Mouse (Mus musculus) CH12.LX (cell line): ENCODE measurements around the gene Lrguk. TPM values are rescaled to one million over a fixed set of nuclear protein-coding genes. Genes with fewer than 3 reads are reported as not detected.

ENCODE experiments used
- DNase-seq: peaks from one replicate; pipeline ENCODE4 v3.0.0-alpha.2; 2013; ENCODE audit errors: extremely low read depth
- H3K27ac ChIP-seq: 2 replicates; pipeline ENCODE4 v1.5.1; 2012; ENCODE audit warnings: low read depth, mild to moderate bottlenecking, control low read depth, moderate library complexity; ENCODE audit not compliant: insufficient read depth
- H3K27me3 ChIP-seq: replicated peaks from 2 replicates; pipeline ENCODE3; 2012; ENCODE audit warnings: inconsistent platforms
- H3K36me3 ChIP-seq, 2 experiments: replicated peaks in 1 of 2; 2 replicates each; pipeline versions ENCODE3 to v1.6.1; 2012; ENCODE audit warnings: inconsistent platforms in 1 of 2, low read length in 1 of 2, mild to moderate bottlenecking in 1 of 2, mixed read lengths in 1 of 2, moderate library complexity in 1 of 2; ENCODE audit not compliant: control insufficient read depth in 1 of 2, insufficient read depth in 1 of 2
- H3K4me1 ChIP-seq, 2 experiments: 2 replicates each; pipeline ENCODE4 v1.6.1; 2012; ENCODE audit warnings: inconsistent platforms in 1 of 2, moderate library complexity in 1 of 2; ENCODE audit not compliant: insufficient read depth in 2 of 2, control insufficient read depth in 1 of 2
- H3K4me2 ChIP-seq: 2 replicates; pipeline ENCODE4 v1.6.1; 2012; ENCODE audit warnings: low read depth, mild to moderate bottlenecking, control low read depth; ENCODE audit not compliant: poor library complexity, insufficient read depth, severe bottlenecking
- H3K4me3 ChIP-seq, 3 experiments: fragments of 150-350 bp in 1 of 3; sonication (generic) in 1 of 3; replicated peaks in 1 of 3; 2 replicates each; pipeline versions ENCODE3 to v1.5.1; 2011 to 2012; ENCODE audit warnings: low read depth in 2 of 3, low read length in 2 of 3, mild to moderate bottlenecking in 2 of 3, moderate library complexity in 2 of 3, control low read depth in 1 of 3, improper control_type of control experiment in 1 of 3, inconsistent platforms in 1 of 3, mixed read lengths in 1 of 3; ENCODE audit not compliant: poor library complexity in 1 of 3
- H3K79me2 ChIP-seq: replicated peaks from 2 replicates; pipeline ENCODE4 v1.6.1; 2012; ENCODE audit warnings: mild to moderate bottlenecking, moderate library complexity; ENCODE audit not compliant: control insufficient read depth, poor library complexity, insufficient read depth, severe bottlenecking; ENCODE audit errors: extremely low read depth
- H3K9ac ChIP-seq: 2 replicates; pipeline ENCODE4 v1.6.1; 2012; ENCODE audit warnings: low read depth, mild to moderate bottlenecking, control low read depth, moderate library complexity; ENCODE audit not compliant: insufficient read depth
- H3K9me3 ChIP-seq: replicated peaks from 2 replicates; pipeline ENCODE3; 2012; ENCODE audit warnings: low read length, inconsistent platforms, mixed read lengths
- CHD1 ChIP-seq: IDR thresholded peaks from 2 replicates; pipeline ENCODE4 v1.6.1; 2012; ENCODE audit warnings: low read depth, low read length, improper control_type of control experiment, inconsistent platforms
- ETS1 ChIP-seq: conservative IDR thresholded peaks from 2 replicates; pipeline ENCODE4 v1.6.1; 2012; ENCODE audit warnings: low read depth, mild to moderate bottlenecking, inconsistent platforms, low read length, improper control_type of control experiment, moderate library complexity
- KAT2A ChIP-seq: IDR thresholded peaks from 2 replicates; pipeline ENCODE4 v1.6.1; 2012; ENCODE audit warnings: low read length, improper control_type of control experiment, inconsistent platforms; ENCODE audit not compliant: insufficient replicate concordance
- MAX ChIP-seq: IDR thresholded peaks from 2 replicates; pipeline ENCODE4 v1.6.1; 2011; ENCODE audit warnings: low read length, improper control_type of control experiment
- MXI1 ChIP-seq: IDR thresholded peaks from 2 replicates; pipeline ENCODE4 v1.6.1; 2011; ENCODE audit warnings: mild to moderate bottlenecking, low read depth, low read length, improper control_type of control experiment
- NRF1 ChIP-seq: IDR thresholded peaks from 2 replicates; pipeline ENCODE4 v1.6.1; 2014; ENCODE audit warnings: low read depth, mild to moderate bottlenecking, inconsistent platforms, low read length, improper control_type of control experiment, moderate library complexity
- PAX5 ChIP-seq: IDR thresholded peaks from 2 replicates; pipeline ENCODE4 v1.6.1; 2012; ENCODE audit warnings: low read length, inconsistent platforms, mixed read lengths
- RAD21 ChIP-seq: IDR thresholded peaks from 2 replicates; pipeline ENCODE4 v1.6.1; 2011; ENCODE audit warnings: low read depth, mild to moderate bottlenecking, low read length, improper control_type of control experiment, moderate library complexity
- UBTF ChIP-seq: IDR thresholded peaks from 2 replicates; pipeline ENCODE4 v1.6.1; 2012; ENCODE audit warnings: low read depth, mild to moderate bottlenecking, inconsistent platforms, low read length, improper control_type of control experiment, moderate library complexity
- USF2 ChIP-seq: conservative IDR thresholded peaks from 2 replicates; pipeline ENCODE4 v1.6.1; 2011; ENCODE audit warnings: low read depth, low read length, improper control_type of control experiment
- dilution Hi-C: fragments of 300-500 bp; cut with MboI; formaldehyde crosslinking; loops from 2 replicates; pipeline ENCODE4 v1.14.3; 2020; ENCODE audit warnings: low sequenced_read_pairs; ENCODE audit not compliant: extremely low pct_unique_long_range_greater_than_20kb, extremely low pct_ligation_motif_present
- in situ Hi-C: fragments of 300-500 bp; cut with MboI; formaldehyde crosslinking; loops from 3 replicates; pipeline ENCODE4 v1.14.3; 2019; ENCODE audit warnings: low sequenced_read_pairs, low pct_ligation_motif_present, low pct_unique_long_range_greater_than_20kb, mixed read lengths
- polyA plus RNA-seq: library from polyadenylated mRNA; unstranded; fragments of >175 nt; gene quantifications from 2 replicates; pipeline ENCODE4 v1.2.1, GENCODE M21; 2012; ENCODE audit warnings: low read depth; ENCODE audit not compliant: insufficient read length
- total RNA-seq, 2 experiments: library from RNA; depleted of rRNA; stranded (reverse); fragments of 300-350 nt in 1 of 2; fragments of >200 nt in 1 of 2; gene quantifications; 2 replicates each; pipeline ENCODE4 v1.2.3; 2012 to 2014

Lrguk gene
- total and polyA plus RNA-seq, 3 experiments = 0.85 to 1.6 (median 1.1) TPM

GRCm38 (mm10) chr6:34000644-34001043 is 28.6 kb upstream of the Lrguk start:
- Histone ChIP-seq H3K4me3 (no peak overlapping the region), H3K9me3 (no peaks in the 10 kb centered on the region), H3K9ac (no peak overlapping the region), H3K36me3 (no peaks in the 10 kb centered on the region), H3K27me3 (no peaks in the 10 kb centered on the region), H3K4me1 (no peaks in the 10 kb centered on the region), H3K27ac (no peak overlapping the region), H3K79me2 (no peaks in the 10 kb centered on the region), H3K4me2 (no peak overlapping the region)
- in situ Hi-C loops = no loop called here
- no peak for DNase-seq
- TF ChIP-seq PAX5 = no peak
- no peak for TF ChIP-seq MXI1
- no peak for TF ChIP-seq UBTF
- no peak for TF ChIP-seq KAT2A
- TF ChIP-seq NRF1 = no peak
- no peak for TF ChIP-seq USF2
- dilution Hi-C loops = no loop called here

- dilution Hi-C loops = no loop called here
- in situ Hi-C loops = no loop called here
- Histone ChIP-seq H3K4me2 (no peak overlapping the region), H3K9ac (no peak overlapping the region), H3K79me2 (no peaks in the 10 kb centered on the region), H3K27ac (no peak overlapping the region), H3K27me3 (no peaks in the 10 kb centered on the region), H3K4me3 (no peak overlapping the region), H3K9me3 (no peaks in the 10 kb centered on the region), H3K36me3 (no peaks in the 10 kb centered on the region), H3K4me1 (no peaks in the 10 kb centered on the region)
- no peak for TF ChIP-seq PAX5
- no peak for DNase-seq
These were observed 26.2 kb upstream of the Lrguk start for GRCm38 (mm10) chr6:34003033-34003432.

GRCm38 (mm10) chr6:34013469-34013868 is 15.8 kb upstream of the Lrguk start:
- H3K27ac ChIP-seq = no peak overlapping the region
- no peak overlapping the region for H3K4me3 ChIP-seq
- in situ Hi-C loops = no loop called here
- no peaks in the 10 kb centered on the region for H3K27me3 ChIP-seq
- DNase-seq = no peak
- no peak overlapping the region for H3K9ac ChIP-seq
- H3K4me2 ChIP-seq = peak overlapping the region; percentile 3; the same call in 1 of the 2 replicates
- dilution Hi-C loops = no loop called here
- H3K4me1 ChIP-seq = no peaks in the 10 kb centered on the region
- TF ChIP-seq UBTF = no peak
- TF ChIP-seq MAX = no peak
- TF ChIP-seq CHD1 = no peak
- TF ChIP-seq ETS1 = no peak
- TF ChIP-seq RAD21 = no peak
- no peaks in the 10 kb centered on the region for H3K36me3 ChIP-seq
- H3K79me2 ChIP-seq = no peaks in the 10 kb centered on the region
- H3K9me3 ChIP-seq = peaks cover 7% of the 10 kb centered on the region
